Mouse (Mus musculus): ENCODE measurements at regions not wholly inside any gene's neighbourhood (a gene's known extent, or its start where the extent isn't known, plus 50 kb on each side); places are given as distances from the start of the nearest gene placed in this dataset.

GRCm38 (mm10) chr2:75147399-75147798, 321.8 kb downstream of the Mtx2 start:
- TF ChIP-seq CTCF (IDR thresholded peaks at IDR 0.05; ENCODE audit: extremely low read depth, insufficient read depth, low read length) (no peak), POLR2A (IDR thresholded peaks at IDR 0.05; ENCODE audit: extremely low read depth, insufficient read depth, low read length) (no peak)
